Mouse (Mus musculus): ENCODE measurements at regions not wholly inside any gene's neighbourhood (a gene's known extent, or its start where the extent isn't known, plus 50 kb on each side); places are given as distances from the start of the nearest gene placed in this dataset.

GRCm38 (mm10) chr17:47189770-47190169, 178.9 kb upstream of the Mrps10 start:
- no peak for ATAC-seq (replicated peaks; ENCODE audit: low FRiP score, poor library complexity, severe bottlenecking)

- ATAC-seq (replicated peaks; ENCODE audit: low FRiP score, poor library complexity, severe bottlenecking) = no peak
Measured at GRCm38 (mm10) chr17:47184148-47184547, 173.8 kb upstream of the Ubr2 start.

GRCm38 (mm10) chr17:47182118-47182517, 171.8 kb upstream of the Ubr2 start:
- no peak for ATAC-seq (replicated peaks; ENCODE audit: low FRiP score, poor library complexity, severe bottlenecking)

- no peak for ATAC-seq (replicated peaks; ENCODE audit: low FRiP score, poor library complexity, severe bottlenecking)
Measured at GRCm38 (mm10) chr17:47179410-47179809, 169.1 kb upstream of the Ubr2 start.

- ATAC-seq (replicated peaks; ENCODE audit: low FRiP score, poor library complexity, severe bottlenecking) = no peak
Measured at GRCm38 (mm10) chr17:47178705-47179104, 168.3 kb upstream of the Ubr2 start.

GRCm38 (mm10) chr17:47177671-47178246, 167.4 kb upstream of the Ubr2 start:
- no peak for ATAC-seq (replicated peaks; ENCODE audit: low FRiP score, poor library complexity, severe bottlenecking)

GRCm38 (mm10) chr17:47176328-47176727, 166.0 kb upstream of the Ubr2 start:
- no peak for ATAC-seq (replicated peaks; ENCODE audit: low FRiP score, poor library complexity, severe bottlenecking)

GRCm38 (mm10) chr17:47174748-47175215, 164.4 kb upstream of the Ubr2 start:
- no peak for ATAC-seq (replicated peaks; ENCODE audit: low FRiP score, poor library complexity, severe bottlenecking)

- ATAC-seq (replicated peaks; ENCODE audit: low FRiP score, poor library complexity, severe bottlenecking) = no peak
Measured at GRCm38 (mm10) chr17:47171801-47172200, 161.4 kb upstream of the Ubr2 start.

GRCm38 (mm10) chr17:47170978-47171593, 160.7 kb upstream of the Ubr2 start:
- no peak for ATAC-seq (replicated peaks; ENCODE audit: low FRiP score, poor library complexity, severe bottlenecking)

GRCm38 (mm10) chr17:47168105-47168504, 157.7 kb upstream of the Ubr2 start:
- ATAC-seq (replicated peaks; ENCODE audit: low FRiP score, poor library complexity, severe bottlenecking) = no peak

GRCm38 (mm10) chr17:47163677-47164340, 153.5 kb upstream of the Ubr2 start:
- ATAC-seq (replicated peaks; ENCODE audit: low FRiP score, poor library complexity, severe bottlenecking) = no peak

GRCm38 (mm10) chr17:47162459-47162858, 152.1 kb upstream of the Ubr2 start:
- no peak for ATAC-seq (replicated peaks; ENCODE audit: low FRiP score, poor library complexity, severe bottlenecking)

GRCm38 (mm10) chr17:47156237-47156636, 145.9 kb upstream of the Ubr2 start:
- no peak for ATAC-seq (replicated peaks; ENCODE audit: low FRiP score, poor library complexity, severe bottlenecking)

GRCm38 (mm10) chr17:47151557-47152278, 141.4 kb upstream of the Ubr2 start:
- ATAC-seq (replicated peaks; ENCODE audit: low FRiP score, poor library complexity, severe bottlenecking) = no peak

- no peak for ATAC-seq (replicated peaks; ENCODE audit: low FRiP score, poor library complexity, severe bottlenecking)
Measured at GRCm38 (mm10) chr17:47151193-47151556, 140.8 kb upstream of the Ubr2 start.

- no peak for ATAC-seq (replicated peaks; ENCODE audit: low FRiP score, poor library complexity, severe bottlenecking)
Measured at GRCm38 (mm10) chr17:47150636-47151035, 140.3 kb upstream of the Ubr2 start.

- no peak for ATAC-seq (replicated peaks; ENCODE audit: low FRiP score, poor library complexity, severe bottlenecking)
Measured at GRCm38 (mm10) chr17:47149662-47150061, 139.3 kb upstream of the Ubr2 start.

GRCm38 (mm10) chr17:47149158-47149557, 138.8 kb upstream of the Ubr2 start:
- ATAC-seq (replicated peaks; ENCODE audit: low FRiP score, poor library complexity, severe bottlenecking) = no peak

- no peak for ATAC-seq (replicated peaks; ENCODE audit: low FRiP score, poor library complexity, severe bottlenecking)
Measured at GRCm38 (mm10) chr17:47146640-47147039, 136.3 kb upstream of the Ubr2 start.

- ATAC-seq (replicated peaks; ENCODE audit: low FRiP score, poor library complexity, severe bottlenecking) = no peak
Measured at GRCm38 (mm10) chr17:47145590-47145989, 135.2 kb upstream of the Ubr2 start.
